ENCODE assay signal across 8 mouse cellular contexts in the genomic region with DNA sequence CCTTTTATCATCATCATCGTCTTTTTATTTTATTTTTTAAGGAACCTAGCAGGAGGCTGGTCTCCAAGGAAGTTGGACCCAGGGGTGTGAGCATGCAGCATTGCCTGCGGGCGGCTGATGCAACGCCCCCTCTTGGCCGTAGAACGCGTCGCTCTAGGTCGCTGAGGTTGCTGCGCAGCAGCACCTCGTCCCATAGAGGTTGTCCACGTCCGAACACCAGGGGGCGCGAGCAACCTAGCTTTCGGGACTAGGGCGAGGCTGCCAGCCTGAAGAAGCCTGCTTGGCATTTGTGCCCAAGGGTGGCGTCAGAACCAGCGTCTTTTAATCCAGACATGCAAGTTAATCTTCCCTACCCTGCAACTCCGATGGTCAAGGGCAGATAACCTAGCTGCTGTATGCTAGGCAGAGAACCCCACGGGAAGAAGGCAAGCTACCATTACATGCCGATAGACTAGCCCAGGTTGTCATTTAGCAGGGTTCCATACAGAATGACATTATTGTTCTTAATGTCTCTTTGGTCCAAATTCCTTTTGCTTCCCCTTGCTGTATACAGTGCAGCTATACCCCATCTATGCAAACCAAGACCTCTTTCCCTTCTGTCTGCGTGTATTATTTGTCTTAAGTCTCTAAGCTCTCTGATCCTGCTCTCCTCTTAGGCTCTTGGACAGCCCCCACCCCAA. TPM values are rescaled to one million over a fixed set of nuclear protein-coding genes. Genes with fewer than 3 reads are reported as not detected.
DNase-seq lines count a peak whose midpoint lies in the region; ATAC-seq lines count a peak whose summit lies in the region.

No protein-coding gene starts in this region.

- H3K36me3 ChIP-seq in forebrain, embryonic 10.5 days (replicated peaks) = no peaks in the 10 kb centered on the region
- H3K36me3 ChIP-seq in heart, embryonic 14.5 days (ENCODE audit: control insufficient read depth, insufficient read depth, low read length) = no peaks in the 10 kb centered on the region
- no peaks in the 10 kb centered on the region for H3K36me3 ChIP-seq in liver, embryonic 11.5 days (ENCODE audit: control insufficient read depth, insufficient read depth, low read length)
- H3K36me3 ChIP-seq in splenic B cell, adult 2 months (ENCODE audit: control insufficient read depth, insufficient read depth, low read length, poor library complexity, severe bottlenecking) = no peaks in the 10 kb centered on the region

- H3K27me3 ChIP-seq in forebrain, embryonic 10.5 days (ENCODE audit: poor library complexity, severe bottlenecking) = no peaks in the 10 kb centered on the region
- no peaks in the 10 kb centered on the region for H3K27me3 ChIP-seq in heart, embryonic 14.5 days (ENCODE audit: control insufficient read depth, insufficient read depth, low read length)
- no peaks in the 10 kb centered on the region; the same call in 1 of the 2 replicates for H3K27me3 ChIP-seq in liver, embryonic 11.5 days (replicated peaks; ENCODE audit: control insufficient read depth, insufficient read depth, low read length)
- H3K27me3 ChIP-seq in splenic B cell, adult 2 months (ENCODE audit: control insufficient read depth, insufficient read depth, low read length, poor library complexity, severe bottlenecking) = no peaks in the 10 kb centered on the region

- WGBS in forebrain, embryonic 10.5 days = 13% methylated on average over 23 of the region's 23 CpGs
- 10% methylated on average over 23 of the region's 23 CpGs for WGBS in heart, embryonic 14.5 days
- 13% methylated on average over 23 of the region's 23 CpGs for WGBS in liver, embryonic 11.5 days

- ATAC-seq in heart, embryonic 14.5 days (ENCODE audit: insufficient number of reproducible peaks, insufficient read depth, low FRiP score, low read depth) = peak; percentile 64; the same call in 1 of the 2 replicates
- ATAC-seq in liver, embryonic 11.5 days (replicated peaks; ENCODE audit: low FRiP score) = peak; percentile 77

- peak overlapping the region; percentile 54 for H3K4me2 ChIP-seq in heart, embryonic 14.5 days (ENCODE audit: low read length)
- no peak overlapping the region for H3K4me2 ChIP-seq in liver, embryonic 11.5 days

- H3K9ac ChIP-seq in heart, embryonic 14.5 days (ENCODE audit: low read length) = peak overlapping the region; percentile 47; the same call in 1 of the 2 replicates
- no peak overlapping the region for H3K9ac ChIP-seq in liver, embryonic 11.5 days (ENCODE audit: low read depth, low read length)

- peaks cover 27% of the 10 kb centered on the region for H3K4me1 ChIP-seq in forebrain, embryonic 10.5 days
- H3K4me1 ChIP-seq in heart, embryonic 14.5 days (ENCODE audit: control insufficient read depth in 2 of 2, insufficient read depth in 2 of 2, low read length in 2 of 2) = peaks cover 17 to 31% of the 10 kb centered on the region in 2 experiments
- H3K4me1 ChIP-seq in liver, embryonic 11.5 days (replicated peaks; ENCODE audit: control insufficient read depth, insufficient read depth, low read length) = 0 out of 2 replicates have a peak, but pooled peaks cover 3% of the 10 kb centered on the region

- DNase-seq in CD8-positive naive resting alpha-beta T cell, adult 2 months (ENCODE audit: low read depth in 2 of 2, low spot score in 2 of 2) = peak; percentile 74 to 85
- peak; percentile 79 for DNase-seq in c-Kit-positive CD71-negative TER-119-negative erythroid progenitor cells, embryonic 14.5 days (ENCODE audit: low read depth)
- peak; percentile 79 for DNase-seq in forebrain, embryonic 10.5 days (ENCODE audit: extremely low spot score, low spot score)
- peak; percentile 94 for DNase-seq in kidney, postnatal 10 days
- peak; percentile 80 for DNase-seq in liver, embryonic 11.5 days (ENCODE audit: low spot score)
- DNase-seq in naive thymus-derived CD4-positive, alpha-beta T cell, adult 2 months (ENCODE audit: low read depth) = peak; percentile 84
- DNase-seq in splenic B cell, adult 2 months (ENCODE audit: low read depth, low spot score) = peak; percentile 79

- no peak overlapping the region for H3K27ac ChIP-seq in forebrain, embryonic 10.5 days
- H3K27ac ChIP-seq in heart, embryonic 14.5 days (replicated peaks in 1 of 2; ENCODE audit: control insufficient read depth in 1 of 2, insufficient read depth in 1 of 2, low read depth in 2 of 2, low read length in 2 of 2) = 0 out of 4 replicates have a peak overlapping the region, but pooled peaks of 1 of the 2 experiments have one; percentile 73
- H3K27ac ChIP-seq in liver, embryonic 11.5 days (ENCODE audit: low read depth, low read length) = no peak overlapping the region

- no peaks in the 10 kb centered on the region for H3K9me3 ChIP-seq in forebrain, embryonic 10.5 days
- no peaks in the 10 kb centered on the region for H3K9me3 ChIP-seq in heart, embryonic 14.5 days (ENCODE audit: control insufficient read depth, low read length)
- no peaks in the 10 kb centered on the region for H3K9me3 ChIP-seq in liver, embryonic 11.5 days (ENCODE audit: control insufficient read depth, low read length)

- no peak overlapping the region for H3K4me3 ChIP-seq in forebrain, embryonic 10.5 days
- peak overlapping the region in 1 of 2 experiments; percentile 13; a peak in 1 of 4 replicates for H3K4me3 ChIP-seq in heart, embryonic 14.5 days (ENCODE audit: control insufficient read depth in 1 of 2, insufficient read depth in 1 of 2, low read depth in 1 of 2, low read length in 2 of 2)
- H3K4me3 ChIP-seq in liver, embryonic 11.5 days (ENCODE audit: low read depth, low read length) = no peak overlapping the region

RNA-seq across cellular contexts. Expression of gene Wnt2b, which starts 31.1 kb away (rescaled TPM):
- 0.58 and 0.68 TPM in 2 replicates for polyA plus RNA-seq in forebrain, embryonic 10.5 days (2016; fragmentation: Nextera tagmentation; extraction: Ambion mirVana)
- 0.85 and 1.3 TPM in 2 replicates for polyA plus RNA-seq in heart, embryonic 14.5 days (2014; fragmentation: Nextera tagmentation; extraction: Ambion mirVana)
- polyA plus RNA-seq in liver, embryonic 11.5 days (2014; fragmentation: Nextera tagmentation; extraction: Ambion mirVana) = 0.52 and 0.73 TPM in 2 replicates
